ENCODE assay signal across 29 mouse cellular contexts in the genomic region with DNA sequence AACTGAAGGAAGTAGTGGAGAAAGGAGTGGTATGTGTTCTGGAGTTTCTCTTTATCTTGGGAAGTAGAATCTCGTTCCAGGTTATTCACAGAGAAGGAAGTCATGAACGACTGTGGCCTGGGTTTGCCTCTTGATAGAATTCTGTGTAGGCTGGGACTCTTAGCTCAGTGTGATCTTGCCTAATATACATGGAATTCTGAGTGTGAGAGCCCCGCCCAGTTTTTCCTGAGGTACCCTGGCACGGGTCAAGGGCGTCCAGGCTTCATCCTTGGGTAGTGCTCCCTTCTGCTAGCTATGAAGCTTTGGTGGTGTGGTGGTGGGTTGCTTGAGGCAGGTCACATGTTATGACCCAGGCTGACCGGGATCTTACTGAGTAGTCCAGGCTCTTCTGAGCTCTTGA. TPM values are rescaled to one million over a fixed set of nuclear protein-coding genes. Genes with fewer than 3 reads are reported as not detected.
DNase-seq lines count a peak whose midpoint lies in the region; ATAC-seq lines count a peak whose summit lies in the region.
"Had no signal": no experiment of that assay in that cellular context is flagged by ENCODE, and none has a peak within 500 bp of the region (broad histone marks: within the 10 kb centered on the region; RNA-seq: fewer than 3 reads in every experiment).

No protein-coding gene starts in this region.

- H3K4me1 ChIP-seq in heart, embryonic 13.5 days: peaks cover 8% of the 10 kb centered on the region
- H3K4me1 ChIP-seq in lung, embryonic 16.5 days (replicated peaks; ENCODE audit: control insufficient read depth, insufficient read depth, low read length): no peaks in the 10 kb centered on the region
- H3K4me1 ChIP-seq in forebrain, embryonic 12.5 days: no peaks in the 10 kb centered on the region
- H3K4me1 ChIP-seq: embryonic facial prominence, embryonic 10.5 days; embryonic facial prominence, embryonic 15.5 days; forebrain, embryonic 13.5 days; hindbrain, embryonic 12.5 days; neural tube, embryonic 12.5 days had no signal

- H3K27me3 ChIP-seq in heart, embryonic 13.5 days (replicated peaks): no peaks in the 10 kb centered on the region
- H3K27me3 ChIP-seq in lung, embryonic 16.5 days (ENCODE audit: control insufficient read depth, insufficient read depth, low read depth, low read length): no peaks in the 10 kb centered on the region
- no peaks in the 10 kb centered on the region for H3K27me3 ChIP-seq in forebrain, embryonic 12.5 days
- H3K27me3 ChIP-seq: embryonic facial prominence, embryonic 15.5 days; forebrain, embryonic 13.5 days; hindbrain, embryonic 12.5 days; neural tube, embryonic 12.5 days had no signal

- H3K4me2 ChIP-seq in heart, embryonic 13.5 days: no peak overlapping the region
- H3K4me2 ChIP-seq in lung, embryonic 16.5 days (ENCODE audit: low read depth, low read length): no peak overlapping the region
- no peak overlapping the region for H3K4me2 ChIP-seq in forebrain, embryonic 12.5 days
- H3K4me2 ChIP-seq: embryonic facial prominence, embryonic 15.5 days; forebrain, embryonic 13.5 days; hindbrain, embryonic 12.5 days; neural tube, embryonic 12.5 days had no signal

- 50% methylated on average over 6 of the region's 6 CpGs for WGBS in heart, embryonic 13.5 days
- WGBS in lung, embryonic 16.5 days: 59% methylated on average over 6 of the region's 6 CpGs
- 92% methylated on average over 6 of the region's 6 CpGs for WGBS in forebrain, embryonic 12.5 days

- no peak overlapping the region for H3K9ac ChIP-seq in heart, embryonic 13.5 days
- no peak overlapping the region for H3K9ac ChIP-seq in lung, embryonic 16.5 days (ENCODE audit: low read length)
- no peak overlapping the region for H3K9ac ChIP-seq in forebrain, embryonic 12.5 days
- H3K9ac ChIP-seq: embryonic facial prominence, embryonic 15.5 days; forebrain, embryonic 13.5 days; hindbrain, embryonic 12.5 days; liver, embryonic 14.5 days; neural tube, embryonic 12.5 days had no signal

- H3K36me3 ChIP-seq in heart, embryonic 13.5 days: peaks cover 81% of the 10 kb centered on the region
- H3K36me3 ChIP-seq in lung, embryonic 16.5 days (ENCODE audit: control insufficient read depth, insufficient read depth, low read length): peaks cover 23% of the 10 kb centered on the region
- peaks cover 67% of the 10 kb centered on the region for H3K36me3 ChIP-seq in forebrain, embryonic 12.5 days (replicated peaks)

- H3K9me3 ChIP-seq in heart, embryonic 13.5 days: no peaks in the 10 kb centered on the region
- no peaks in the 10 kb centered on the region for H3K9me3 ChIP-seq in lung, embryonic 16.5 days (ENCODE audit: control insufficient read depth, low read length)
- no peaks in the 10 kb centered on the region for H3K9me3 ChIP-seq in forebrain, embryonic 12.5 days
- H3K9me3 ChIP-seq: embryonic facial prominence, embryonic 10.5 days; embryonic facial prominence, embryonic 15.5 days; forebrain, embryonic 13.5 days; hindbrain, embryonic 12.5 days; neural tube, embryonic 12.5 days had no signal

- no peak for DNase-seq in heart, postnatal 10 days
- DNase-seq in R1 (ENCODE audit: low read depth, low spot score): peak; percentile 9
- peak; percentile 51 for DNase-seq in lung, postnatal 36 days
- DNase-seq: adrenal gland, adult 2 months; cerebellum, adult 8-10 months; cerebellum, postnatal 25 days; gastrocnemius, postnatal 14 days; heart, adult 11 months; kidney, adult 9 months; kidney, postnatal 25 days; liver; right cerebral cortex, postnatal 4 days; thymus, postnatal 4 days had no signal

- ATAC-seq in heart, embryonic 13.5 days (ENCODE audit: extremely low read depth, insufficient number of reproducible peaks, low FRiP score, low TSS enrichment): no peak; the same call in 1 of the 2 replicates
- ATAC-seq in lung, embryonic 16.5 days (ENCODE audit: low read depth): peak; percentile 28
- no peak for ATAC-seq in megakaryocyte progenitor cell, adult 5-6 weeks (replicated peaks; ENCODE audit: poor library complexity)
- ATAC-seq in forebrain, embryonic 12.5 days (ENCODE audit: low FRiP score): no peak
- ATAC-seq: activated CD4-positive, CD25-positive, alpha-beta regulatory T cell, adult 4 months; CD4-positive, CD25-positive, alpha-beta regulatory T cell, adult 4 months; forebrain, embryonic 13.5 days; hindbrain, postnatal 0 days; intestine, embryonic 16.5 days; midbrain, embryonic 16.5 days had no signal

- H3K27ac ChIP-seq in heart, embryonic 13.5 days (replicated peaks): 0 out of 2 replicates have a peak overlapping the region, but pooled peaks have one; percentile 0
- no peak overlapping the region; the same call in 1 of the 2 replicates for H3K27ac ChIP-seq in lung, embryonic 16.5 days (ENCODE audit: low read length)
- no peak overlapping the region for H3K27ac ChIP-seq in forebrain, embryonic 12.5 days
- H3K27ac ChIP-seq: embryonic facial prominence, embryonic 10.5 days; embryonic facial prominence, embryonic 15.5 days; forebrain, embryonic 13.5 days; hindbrain, embryonic 12.5 days; hindbrain, postnatal 0 days; liver, embryonic 14.5 days; macrophage; neural tube, embryonic 12.5 days had no signal

- H3K4me3 ChIP-seq in heart, embryonic 13.5 days: no peak overlapping the region
- H3K4me3 ChIP-seq in lung, embryonic 16.5 days (ENCODE audit: low read length): no peak overlapping the region
- no peak overlapping the region for H3K4me3 ChIP-seq in forebrain, embryonic 12.5 days (replicated peaks)
- H3K4me3 ChIP-seq: embryonic facial prominence, embryonic 10.5 days; embryonic facial prominence, embryonic 15.5 days; forebrain, embryonic 13.5 days; hindbrain, embryonic 12.5 days; neural tube, embryonic 12.5 days had no signal

- intact Hi-C loops in heart, postnatal 10 days (cut with DNase I): no loop called here

RNA-seq across cellular contexts. Expression of gene Gon4l, which starts 20.8 kb away (rescaled TPM):
- 6.4 and 7.4 TPM in 2 replicates for polyA plus RNA-seq in heart, embryonic 13.5 days (2015; fragmentation: Nextera tagmentation; extraction: Ambion mirVana)
- total RNA-seq in heart, postnatal 10 days (2021): 10 to 100 TPM; 25.4 to 33.6 TPM
- polyA plus RNA-seq in lung, embryonic 16.5 days (2015; fragmentation: Nextera tagmentation; extraction: Ambion mirVana): 10.0 and 10.7 TPM in 2 replicates
- total RNA-seq in megakaryocyte progenitor cell, adult 5-6 weeks (2015): 17.8 and 18.7 TPM in 2 replicates
- total RNA-seq in megakaryocyte progenitor cell, adult 5-6 weeks (2017): 25.2 and 35.8 TPM in 2 replicates
- 20.8 and 21.4 TPM in 2 replicates for polyA plus RNA-seq in forebrain, embryonic 12.5 days (2016; fragmentation: Nextera tagmentation; extraction: Ambion mirVana)

RNA-seq across cellular contexts. Expression of gene Msto1, which starts 58.0 kb away (rescaled TPM):
- 48.6 and 52.3 TPM in 2 replicates for polyA plus RNA-seq in heart, embryonic 13.5 days (2015; fragmentation: Nextera tagmentation; extraction: Ambion mirVana)
- total RNA-seq in heart, postnatal 10 days (2021): 10 to 100 TPM; 22.8 to 24.3 TPM
- polyA plus RNA-seq in lung, embryonic 16.5 days (2015; fragmentation: Nextera tagmentation; extraction: Ambion mirVana): 37.9 and 41.6 TPM in 2 replicates
- 14.1 and 14.5 TPM in 2 replicates for total RNA-seq in megakaryocyte progenitor cell, adult 5-6 weeks (2015)
- 27.6 and 31.0 TPM in 2 replicates for total RNA-seq in megakaryocyte progenitor cell, adult 5-6 weeks (2017)
- polyA plus RNA-seq in forebrain, embryonic 12.5 days (2016; fragmentation: Nextera tagmentation; extraction: Ambion mirVana): 43.9 and 44.7 TPM in 2 replicates

Comparison
In these comparisons a context has a peak if more than half of its experiments do, and no peak if none do; other contexts are left out.
1. DNase-seq: peak in R1 (single experiment) and lung, postnatal 36 days (single experiment); none in heart, postnatal 10 days (0 of 2).